Mouse (Mus musculus) limb, embryonic 11.5 days (tissue): ENCODE measurements around the gene Psmd13. TPM values are rescaled to one million over a fixed set of nuclear protein-coding genes. Genes with fewer than 3 reads are reported as not detected.
"Not testable (repeated sequence)": the region's sequence is repeated elsewhere in the genome, so short reads cannot be mapped to it uniquely, and the experiment has no call there.

Experiments
- ATAC-seq: fragments of 200-750 bp; cut with Nextera tagmentation; 2 replicates; pipeline ENCODE4 v1.8.0; 2017; ENCODE audit warnings: low read depth; ENCODE audit not compliant: insufficient number of reproducible peaks, low FRiP score, low TSS enrichment
- DNase-seq: peaks from one replicate; pipeline ENCODE4 v3.0.0-alpha.2; 2015; ENCODE audit warnings: low spot score
- H3K27ac ChIP-seq: fragments of 300-500 bp; sonication (generic); replicated peaks from 2 replicates; pipeline ENCODE4 v1.5.1; 2014; ENCODE audit warnings: low read depth, mild to moderate bottlenecking, low read length
- H3K27me3 ChIP-seq: fragments of 300-500 bp; sonication (generic); 2 replicates; pipeline ENCODE4 v1.6.1; 2014; ENCODE audit warnings: mild to moderate bottlenecking, low read length, mixed read lengths; ENCODE audit not compliant: control insufficient read depth, insufficient read depth
- H3K36me3 ChIP-seq: fragments of 300-500 bp; sonication (generic); 2 replicates; pipeline ENCODE4 v1.6.1; 2014; ENCODE audit warnings: mild to moderate bottlenecking, low read length, moderate library complexity, mixed read lengths; ENCODE audit not compliant: control insufficient read depth, insufficient read depth
- H3K4me1 ChIP-seq: fragments of 300-500 bp; sonication (generic); 2 replicates; pipeline ENCODE4 v1.6.1; 2014; ENCODE audit warnings: low read length, mixed read lengths; ENCODE audit not compliant: control insufficient read depth, insufficient read depth
- H3K4me2 ChIP-seq: fragments of 300-500 bp; sonication (generic); 2 replicates; pipeline ENCODE4 v1.6.1; 2014; ENCODE audit warnings: low read depth, mild to moderate bottlenecking, moderate library complexity; ENCODE audit not compliant: severe bottlenecking
- H3K4me3 ChIP-seq: fragments of 300-500 bp; sonication (generic); 2 replicates; pipeline ENCODE4 v1.5.1; 2014; ENCODE audit warnings: low read depth, low read length
- H3K9ac ChIP-seq: fragments of 300-500 bp; sonication (generic); 2 replicates; pipeline ENCODE4 v1.6.1; 2014; ENCODE audit warnings: mild to moderate bottlenecking, low read length
- H3K9me3 ChIP-seq: fragments of 300-500 bp; sonication (generic); 2 replicates; pipeline ENCODE4 v1.6.1; 2016; ENCODE audit warnings: low read length; ENCODE audit not compliant: control insufficient read depth
- WGBS: fragments of 180-500 bp; shearing (Covaris S2); extraction: QIAGEN DNeasy Blood & Tissue Kit; methylation state at CpG from one replicate; pipeline ENCODE4 v1.1.7; 2014; 5-methylcytosine and 5-hydroxymethylcytosine counted together
- polyA plus RNA-seq: library from polyadenylated mRNA; unstranded; fragments of >200 nt; fragmentation: Nextera tagmentation; extraction: Ambion mirVana; gene quantifications from 2 replicates; pipeline ENCODE4 v1.2.1, GENCODE M21; 2014

Gene Psmd13
- polyA plus RNA-seq, 1 experiment from 2014 or later = 243 TPM

DNA sequence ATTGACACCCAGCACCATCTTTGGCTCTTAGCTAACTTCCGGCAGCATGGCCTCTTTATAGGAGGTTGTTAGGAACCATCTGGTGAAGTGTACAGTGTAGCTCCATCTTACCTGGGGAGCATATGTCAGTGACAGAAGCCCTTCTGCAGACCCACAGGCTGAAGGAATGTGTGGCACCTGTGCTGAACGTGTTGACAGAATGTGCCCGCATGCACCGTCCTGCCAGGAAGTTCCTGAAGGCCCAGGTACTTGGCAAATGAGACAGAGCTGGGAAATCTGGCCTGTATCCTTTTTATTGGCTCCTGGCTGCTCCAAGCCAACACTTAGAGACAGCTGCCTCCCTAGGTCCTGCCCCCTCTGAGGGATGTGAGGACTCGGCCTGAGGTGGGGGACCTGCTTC is 21.0 kb upstream of the Psmd13 start:
- no peak overlapping the region for H3K27ac ChIP-seq
- peaks cover 9% of the 10 kb centered on the region; the same call in 1 of the 2 replicates for H3K36me3 ChIP-seq
- H3K4me3 ChIP-seq = no peak overlapping the region
- H3K4me2 ChIP-seq = no peak overlapping the region
- H3K4me1 ChIP-seq = peaks cover 7% of the 10 kb centered on the region
- H3K9me3 ChIP-seq = no peaks in the 10 kb centered on the region
- WGBS = 85% methylated on average over 5 of the region's 5 CpGs
- DNase-seq = no peak
- no peak for ATAC-seq
- no peaks in the 10 kb centered on the region for H3K27me3 ChIP-seq
- H3K9ac ChIP-seq = no peak overlapping the region

DNA sequence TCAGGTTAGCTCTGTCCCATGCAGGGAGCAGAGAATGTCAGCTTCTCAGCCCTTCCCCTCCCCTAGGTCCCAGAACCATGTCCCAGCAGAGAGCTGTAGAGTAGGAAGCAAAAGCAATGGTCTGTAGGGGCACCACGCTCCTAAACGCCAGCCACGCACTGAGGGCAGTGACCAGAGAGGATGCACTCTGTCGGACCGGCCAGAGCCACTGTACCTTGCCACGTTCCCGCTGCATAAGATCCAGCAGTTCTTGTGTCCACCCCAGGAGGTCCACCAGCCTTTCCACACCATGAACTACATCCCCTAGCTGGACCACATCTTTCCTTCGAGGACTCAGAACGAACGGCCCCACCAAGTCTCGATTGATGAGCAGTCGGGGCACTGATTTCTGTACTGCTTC is 17.0 kb upstream of the Psmd13 start:
- no peaks in the 10 kb centered on the region for H3K27me3 ChIP-seq
- H3K4me2 ChIP-seq = no peak overlapping the region
- no peaks in the 10 kb centered on the region for H3K4me1 ChIP-seq
- H3K9me3 ChIP-seq = no peaks in the 10 kb centered on the region
- 87% methylated on average over 12 of the region's 12 CpGs for WGBS
- H3K36me3 ChIP-seq = peaks cover 12% of the 10 kb centered on the region
- DNase-seq (no peak), ATAC-seq (no peak)
- H3K4me3 ChIP-seq = no peak overlapping the region
- H3K27ac ChIP-seq = no peak overlapping the region
- H3K9ac ChIP-seq = no peak overlapping the region

DNA sequence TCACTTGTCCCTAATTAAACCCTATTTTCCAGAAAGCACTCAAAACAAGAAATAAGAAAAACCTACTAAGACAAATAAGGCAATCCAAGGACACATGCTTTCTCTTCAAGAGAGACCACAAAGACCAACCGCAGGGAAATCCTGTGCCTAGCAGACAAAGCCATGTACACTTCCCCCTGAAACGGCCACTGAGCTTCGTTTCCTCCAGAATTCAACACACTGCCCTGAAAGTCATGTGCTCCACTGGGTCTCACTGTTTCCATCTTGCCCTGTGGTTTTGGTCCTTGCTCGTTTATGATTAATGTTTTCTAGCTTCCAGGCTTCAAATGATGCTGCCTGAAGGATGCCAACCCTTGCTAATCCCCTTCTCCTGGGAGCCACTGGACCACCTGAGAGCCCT is 7.5 kb upstream of the Psmd13 start:
- 89% methylated on average over 4 of the region's 4 CpGs for WGBS
- no peaks in the 10 kb centered on the region for H3K4me1 ChIP-seq
- no peak overlapping the region for H3K4me3 ChIP-seq
- H3K27me3 ChIP-seq = no peaks in the 10 kb centered on the region
- no peak overlapping the region for H3K4me2 ChIP-seq
- DNase-seq (no peak), ATAC-seq (no peak)
- no peak overlapping the region for H3K9ac ChIP-seq
- peaks cover 5% of the 10 kb centered on the region; the same call in 1 of the 2 replicates for H3K36me3 ChIP-seq
- H3K9me3 ChIP-seq = no peaks in the 10 kb centered on the region
- H3K27ac ChIP-seq = no peak overlapping the region

- no peaks in the 10 kb centered on the region for H3K4me1 ChIP-seq
- H3K4me3 ChIP-seq = no peak overlapping the region
- no peak overlapping the region for H3K27ac ChIP-seq
- no peaks in the 10 kb centered on the region for H3K27me3 ChIP-seq
- H3K9me3 ChIP-seq = no peaks in the 10 kb centered on the region
- DNase-seq = no peak
- ATAC-seq = no peak
- H3K36me3 ChIP-seq = peaks cover 2% of the 10 kb centered on the region; the same call in 1 of the 2 replicates
- no peak overlapping the region for H3K4me2 ChIP-seq
- no peak overlapping the region for H3K9ac ChIP-seq
- 78% methylated on average over 6 of the region's 6 CpGs for WGBS
Observed at GRCm38 (mm10) chr7:140877364-140877763, 4.4 kb upstream of the Psmd13 start.

DNA sequence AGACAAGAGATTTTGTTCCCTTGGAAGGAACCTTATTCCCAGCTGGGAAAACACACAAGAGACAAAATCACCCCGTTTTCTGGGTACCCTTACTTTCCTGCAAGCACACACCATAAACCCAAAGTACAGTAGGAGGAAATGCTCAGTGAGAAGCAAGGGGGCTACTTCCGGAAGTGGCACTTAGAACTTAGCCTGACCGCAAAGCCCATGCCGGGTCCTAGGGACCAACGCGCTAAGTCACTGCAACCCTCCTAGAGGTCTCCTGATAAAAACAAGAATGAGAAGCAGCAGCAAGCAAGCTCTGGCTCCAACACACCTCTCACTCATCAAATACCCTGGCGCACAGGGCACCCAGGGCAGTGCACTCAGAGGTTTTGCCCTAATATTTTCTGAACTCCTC is 2.4 kb upstream of the Psmd13 start:
- DNase-seq (no peak), ATAC-seq (no peak)
- H3K4me1 ChIP-seq = no peaks in the 10 kb centered on the region
- no peaks in the 10 kb centered on the region for H3K9me3 ChIP-seq
- H3K27me3 ChIP-seq = no peaks in the 10 kb centered on the region
- no peak overlapping the region for H3K4me2 ChIP-seq
- no peak overlapping the region for H3K9ac ChIP-seq
- H3K4me3 ChIP-seq = no peak overlapping the region
- WGBS = 90% methylated on average over 7 of the region's 7 CpGs
- no peak overlapping the region for H3K27ac ChIP-seq
- H3K36me3 ChIP-seq = peaks cover 7% of the 10 kb centered on the region

- DNase-seq = no peak
- no peaks in the 10 kb centered on the region for H3K9me3 ChIP-seq
- H3K9ac ChIP-seq = no peak overlapping the region
- no peak for ATAC-seq
- H3K4me2 ChIP-seq = 0 out of 2 replicates have a peak overlapping the region, but pooled peaks have one; percentile 20
- H3K4me3 ChIP-seq = no peak overlapping the region
- H3K4me1 ChIP-seq = no peaks in the 10 kb centered on the region
- WGBS = 85% methylated on average over 3 of the region's 3 CpGs
- no peaks in the 10 kb centered on the region for H3K27me3 ChIP-seq
- H3K36me3 ChIP-seq = peaks cover 7% of the 10 kb centered on the region
- no peak overlapping the region for H3K27ac ChIP-seq
Observed at GRCm38 (mm10) chr7:140880419-140880818, 1.3 kb upstream of the Psmd13 start.

- H3K27ac ChIP-seq = no peak overlapping the region
- 30% methylated on average over 8 of the region's 8 CpGs for WGBS
Observed at GRCm38 (mm10) chr7:140880865-140881515, 778 bp upstream of the Psmd13 start.

DNA sequence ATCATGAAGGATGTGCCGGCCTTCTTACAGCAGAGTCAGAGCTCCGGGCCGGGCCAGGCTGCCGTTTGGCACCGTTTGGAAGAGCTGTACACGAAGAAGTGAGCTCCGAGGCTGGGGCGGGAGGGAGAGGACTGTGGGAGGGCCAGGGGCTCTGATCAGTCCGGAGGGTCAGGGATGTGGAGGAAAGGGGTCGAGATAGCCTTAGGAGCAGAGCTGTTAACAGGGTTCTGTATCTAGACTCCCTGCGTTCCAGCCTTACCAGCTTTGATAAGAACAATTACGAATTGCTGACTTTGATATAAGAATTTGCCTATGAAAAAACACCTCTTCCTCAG is 668 bp downstream of the Psmd13 start:
- WGBS = 0% methylated on average over 12 of the region's 12 CpGs
- ATAC-seq (peak; percentile 60), DNase-seq (no peak)
- peak overlapping the region; percentile 94 for H3K4me3 ChIP-seq
- 0 out of 2 replicates have a peak overlapping the region, but pooled peaks have one; percentile 16 for H3K27ac ChIP-seq
- no peaks in the 10 kb centered on the region for H3K27me3 ChIP-seq
- no peaks in the 10 kb centered on the region for H3K9me3 ChIP-seq
- peaks cover 9% of the 10 kb centered on the region; the same call in 1 of the 2 replicates for H3K36me3 ChIP-seq
- H3K4me2 ChIP-seq = peak overlapping the region; percentile 89
- peak overlapping the region; percentile 75 for H3K9ac ChIP-seq
- no peaks in the 10 kb centered on the region for H3K4me1 ChIP-seq

More at GRCm38 (mm10) chr7:140880865-140881515, 778 bp upstream of the Psmd13 start:
- Histone ChIP-seq H3K9ac (peak overlapping the region; percentile 65; the same call in 1 of the 2 replicates), H3K9me3 (no peaks in the 10 kb centered on the region), H3K36me3 (peaks cover 5% of the 10 kb centered on the region), H3K4me3 (peak overlapping the region; percentile 94), H3K27me3 (no peaks in the 10 kb centered on the region), H3K4me1 (no peaks in the 10 kb centered on the region), H3K4me2 (peak overlapping the region; percentile 89)
- DNase-seq = no peak
- no peak for ATAC-seq

GRCm38 (mm10) chr7:140890636-140891035 is 8.9 kb downstream of the Psmd13 start:
- WGBS = 97% methylated on average over 16 of the region's 16 CpGs
- not testable (repeated sequence) for H3K27ac ChIP-seq, ATAC-seq

More at GRCm38 (mm10) chr7:140890636-140891035, 8.9 kb downstream of the Psmd13 start:
- H3K4me2 ChIP-seq, H3K9ac ChIP-seq, H3K4me1 ChIP-seq, H3K9me3 ChIP-seq, DNase-seq, H3K27me3 ChIP-seq, H3K4me3 ChIP-seq: not testable (repeated sequence)
- H3K36me3 ChIP-seq = peaks cover 18% of the 10 kb centered on the region; the same call in 1 of the 2 replicates
